Mouse (Mus musculus): ENCODE data around the gene Ubac2. TPM values are rescaled to one million over a fixed set of nuclear protein-coding genes. Genes with fewer than 3 reads are reported as not detected.
"Not testable (repeated sequence)": the region's sequence is repeated elsewhere in the genome, so short reads cannot be mapped to it uniquely, and the experiment has no call there.

The Ubac2 gene
- total RNA-seq, 2 experiments from 2014 or later, result 31.5 to 35.8 TPM

- intact Hi-C loops (cut with DNase I), result no loop called here
- Histone ChIP-seq H3K4me3 (no peak overlapping the region), H3K27ac (no peak overlapping the region)
- no peak for DNase-seq
- no peak for TF ChIP-seq CTCF (IDR thresholded peaks at IDR 0.05)
Measured at GRCm38 (mm10) chr14:122041413-122041825, 163.0 kb downstream of the Ubac2 start.

GRCm38 (mm10) chr14:122042142-122042694 lies 163.8 kb downstream of the Ubac2 start:
- no peak for TF ChIP-seq CTCF (IDR thresholded peaks at IDR 0.05)
- H3K4me3 ChIP-seq, result no peak overlapping the region
- no peak for DNase-seq
- intact Hi-C loops (cut with DNase I), result no loop called here
- no peak overlapping the region for H3K27ac ChIP-seq

GRCm38 (mm10) chr14:122047784-122048183 lies 169.4 kb downstream of the Ubac2 start:
- no peak overlapping the region for H3K4me3 ChIP-seq
- H3K27ac ChIP-seq, result no peak overlapping the region
- intact Hi-C loops (cut with DNase I), result no loop called here
- DNase-seq, result no peak
- no peak for TF ChIP-seq CTCF (IDR thresholded peaks at IDR 0.05)

DNA sequence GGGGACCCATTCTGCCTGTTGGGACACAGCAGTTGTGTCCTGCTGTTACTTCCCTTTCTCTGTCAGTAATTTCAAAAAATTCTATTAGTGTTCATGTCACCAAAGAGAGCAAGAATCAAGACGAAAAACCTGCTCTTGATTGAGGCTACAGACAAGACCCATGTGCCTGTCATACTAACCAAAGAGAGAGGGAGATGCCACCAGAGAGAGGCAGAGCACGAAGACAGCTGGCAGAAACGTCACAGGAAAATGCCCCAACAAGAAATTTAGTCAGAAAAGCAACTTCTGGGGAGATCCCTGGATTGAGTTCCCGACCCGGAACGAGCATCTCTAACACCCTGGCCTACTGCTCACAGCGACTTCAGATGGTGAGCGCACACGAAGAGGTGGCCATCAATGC lies 170.4 kb downstream of the Ubac2 start:
- no peak for DNase-seq

DNA sequence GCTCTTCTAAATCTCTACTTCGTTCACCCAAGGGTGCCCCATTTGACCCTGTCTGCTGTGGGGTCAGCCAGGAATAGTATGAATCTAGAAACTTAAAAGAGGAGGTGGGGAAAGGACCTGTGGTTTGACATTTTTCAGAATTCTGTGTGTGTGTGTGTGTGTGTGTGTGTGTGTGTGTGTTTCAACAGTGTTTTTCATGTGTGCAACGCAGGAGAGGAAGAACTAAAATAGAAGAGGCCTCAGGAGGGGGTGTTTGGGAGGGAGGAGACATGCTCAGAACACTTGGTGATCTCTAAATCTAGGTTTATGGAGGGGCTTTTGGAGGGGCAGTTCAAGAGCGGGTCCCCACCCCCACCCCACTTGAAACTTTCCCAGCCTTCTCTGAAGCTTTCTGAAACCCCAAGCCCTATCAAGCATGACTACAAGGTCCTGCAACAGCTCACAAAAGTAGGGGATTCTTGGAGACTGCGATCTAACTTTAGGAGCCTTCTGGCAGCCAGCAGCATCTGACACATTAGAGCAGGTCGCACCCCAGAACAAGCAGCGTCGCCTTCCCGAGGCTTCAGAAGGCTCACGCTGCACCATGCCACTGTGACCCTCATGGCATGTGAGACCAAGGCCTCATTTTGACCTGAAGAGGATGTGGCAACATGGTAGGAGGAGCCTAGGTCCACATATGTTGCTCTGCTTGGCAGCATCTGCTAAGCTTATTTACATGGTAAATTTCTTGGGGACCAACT lies 174.6 kb downstream of the Ubac2 start:
- TF ChIP-seq CTCF (IDR thresholded peaks at IDR 0.05), result no peak
- no peak overlapping the region for H3K4me3 ChIP-seq
- no peak for DNase-seq
- H3K27ac ChIP-seq, result no peak overlapping the region
- intact Hi-C loops (cut with DNase I), result no loop called here

More for the DNA sequence above, 170.4 kb downstream of the Ubac2 start:
- H3K27ac ChIP-seq, result no peak overlapping the region
- no peak for TF ChIP-seq CTCF (IDR thresholded peaks at IDR 0.05)
- no peak overlapping the region for H3K4me3 ChIP-seq
- intact Hi-C loops (cut with DNase I), result no loop called here

GRCm38 (mm10) chr14:122056871-122057270 lies 178.5 kb downstream of the Ubac2 start:
- no peak for TF ChIP-seq CTCF (IDR thresholded peaks at IDR 0.05)
- H3K4me3 ChIP-seq, result no peak overlapping the region
- no peak for DNase-seq
- no peak overlapping the region for H3K27ac ChIP-seq
- intact Hi-C loops (cut with DNase I), result no loop called here

GRCm38 (mm10) chr14:122057941-122058346 lies 179.5 kb downstream of the Ubac2 start:
- intact Hi-C loops (cut with DNase I), result no loop called here
- Histone ChIP-seq H3K27ac (no peak overlapping the region), H3K4me3 (no peak overlapping the region)
- no peak for DNase-seq
- no peak for TF ChIP-seq CTCF (IDR thresholded peaks at IDR 0.05)

GRCm38 (mm10) chr14:122060642-122061041 lies 182.2 kb downstream of the Ubac2 start:
- Histone ChIP-seq H3K4me3 (no peak overlapping the region), H3K27ac (no peak overlapping the region)
- TF ChIP-seq CTCF (IDR thresholded peaks at IDR 0.05), result peak; percentile 96
- intact Hi-C loops (cut with DNase I), result loop anchor here (1.0 to 2.0 kb wide), 2 partner anchors 132 to 196 kb away; no protein-coding TSS in a partner anchor
- DNase-seq, result peak; percentile 82

- TF ChIP-seq CTCF (IDR thresholded peaks at IDR 0.05), result no peak
- no peak for DNase-seq
- intact Hi-C loops (cut with DNase I), result loop anchor here (2.0 kb wide), 1 partner anchor 197 kb away; no protein-coding TSS in a partner anchor
- no peak overlapping the region for H3K4me3 ChIP-seq
- H3K27ac ChIP-seq, result peak overlapping the region; percentile 40; the same call in 1 of the 2 replicates
Measured at GRCm38 (mm10) chr14:122061376-122061775, 183.0 kb downstream of the Ubac2 start.

DNA sequence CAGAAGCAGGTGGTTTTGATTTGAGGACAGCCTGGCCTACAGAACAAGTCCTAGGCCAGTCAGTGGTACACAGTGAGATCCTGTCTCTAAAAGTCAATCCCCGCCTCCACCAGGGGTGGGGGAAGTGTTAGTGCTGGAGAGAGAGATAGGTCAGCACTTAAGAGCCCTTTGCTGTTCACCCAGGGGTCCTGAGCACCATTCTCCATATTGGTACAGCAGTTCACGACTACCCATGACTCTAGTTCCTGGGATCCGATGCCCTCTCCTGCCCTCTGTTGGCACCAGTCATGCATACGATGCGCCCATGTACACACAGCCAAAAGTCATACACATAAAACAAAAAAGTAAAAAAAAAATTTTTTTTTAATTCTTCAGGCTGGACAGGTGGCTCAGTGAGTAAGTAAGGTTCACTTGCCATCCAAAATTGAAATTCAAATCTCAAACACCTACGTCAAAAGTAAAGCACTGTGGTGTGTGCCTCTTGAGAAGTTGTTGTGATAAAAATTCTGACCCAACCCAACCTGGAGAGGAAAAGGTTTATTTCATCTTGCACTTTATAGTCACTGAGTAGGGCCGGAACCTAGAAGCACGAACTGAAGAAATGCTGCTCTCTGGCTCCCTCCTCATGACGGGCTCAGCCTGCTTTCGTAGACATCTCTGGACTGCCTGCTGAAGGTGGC lies 184.1 kb downstream of the Ubac2 start:
- no peak overlapping the region for H3K27ac ChIP-seq
- no peak overlapping the region for H3K4me3 ChIP-seq
- intact Hi-C loops (cut with DNase I), result no loop called here
- DNase-seq, result no peak
- no peak for TF ChIP-seq CTCF (IDR thresholded peaks at IDR 0.05)

DNA sequence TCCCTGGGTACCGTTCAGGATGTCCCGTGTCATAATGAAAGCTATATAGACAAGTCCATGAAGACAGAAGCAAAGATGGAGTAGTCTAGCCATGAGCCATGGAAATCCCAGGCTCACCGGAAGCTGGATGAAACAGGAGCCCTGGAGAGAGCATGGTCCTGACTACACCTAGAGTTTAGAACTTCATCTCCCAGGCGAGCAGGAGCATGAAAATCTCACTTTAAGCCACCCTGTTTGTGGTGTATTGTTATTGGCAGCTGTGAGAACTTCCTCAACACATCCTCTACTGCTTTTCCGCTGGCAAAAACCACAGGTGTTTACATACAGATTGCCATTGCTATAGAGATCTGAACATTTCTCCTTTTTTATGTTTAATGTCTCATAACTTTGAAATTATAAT lies 185.2 kb downstream of the Ubac2 start:
- no peak for TF ChIP-seq CTCF (IDR thresholded peaks at IDR 0.05)
- no peak for DNase-seq
- Histone ChIP-seq H3K27ac (no peak overlapping the region), H3K4me3 (no peak overlapping the region)
- intact Hi-C loops (cut with DNase I), result no loop called here

DNA sequence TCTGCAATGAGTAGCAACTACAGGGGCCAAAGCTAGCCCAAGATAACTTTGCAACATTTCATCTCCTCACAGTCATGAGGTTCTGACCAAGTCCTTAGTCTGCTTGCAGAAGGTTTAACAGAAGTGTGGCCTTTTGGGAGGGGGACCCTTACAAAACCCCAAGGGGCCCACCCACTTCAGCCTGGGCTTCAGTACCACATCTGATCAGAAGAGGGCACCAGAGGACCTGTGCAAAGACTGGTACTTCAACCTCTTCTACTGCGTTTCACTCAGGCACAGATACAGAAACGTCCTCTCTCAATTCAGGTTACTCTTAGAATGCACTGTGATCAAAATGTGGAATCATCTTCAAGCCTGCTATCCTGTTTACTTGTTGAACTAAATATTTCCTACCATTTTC lies 186.1 kb downstream of the Ubac2 start:
- TF ChIP-seq CTCF (IDR thresholded peaks at IDR 0.05), result no peak; the same call in 1 of the 2 replicates
- H3K4me3 ChIP-seq, result no peak overlapping the region
- H3K27ac ChIP-seq, result no peak overlapping the region
- intact Hi-C loops (cut with DNase I), result loop anchor here (1.0 kb wide), 1 partner anchor 66 kb away; no protein-coding TSS in a partner anchor
- DNase-seq, result peak; percentile 69

- TF ChIP-seq CTCF (IDR thresholded peaks at IDR 0.05), result no peak
- intact Hi-C loops (cut with DNase I), result no loop called here
- no peak overlapping the region for H3K4me3 ChIP-seq
Measured at GRCm38 (mm10) chr14:122066243-122066642, 187.8 kb downstream of the Ubac2 start.

DNA sequence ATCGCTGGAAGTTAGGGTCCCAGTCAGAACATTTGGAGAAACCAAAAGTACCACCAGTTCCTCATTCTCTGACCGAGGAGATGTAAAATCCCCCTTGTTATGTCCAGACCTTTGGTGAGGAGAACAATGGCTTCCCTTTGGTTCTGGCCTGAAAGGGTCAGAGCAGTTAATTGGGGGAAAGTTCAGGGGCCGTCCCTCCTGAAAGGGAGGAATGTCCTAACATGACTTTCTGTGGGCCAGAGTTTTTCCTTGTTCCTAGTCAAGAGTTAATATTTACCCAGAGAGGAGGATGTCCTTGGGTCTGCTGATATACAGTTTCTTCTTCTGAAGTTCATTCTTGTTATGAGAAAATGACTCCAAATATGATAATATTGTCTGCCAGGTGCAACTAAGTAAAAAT lies 189.6 kb downstream of the Ubac2 start:
- intact Hi-C loops (cut with DNase I); H3K4me3 ChIP-seq; DNase-seq; H3K27ac ChIP-seq: not testable (repeated sequence)

More at GRCm38 (mm10) chr14:122066243-122066642, 187.8 kb downstream of the Ubac2 start:
- DNase-seq, result no peak
- H3K27ac ChIP-seq, result no peak overlapping the region
